Mouse (Mus musculus) lung, embryonic 16.5 days (tissue): Measurements from ENCODE around the gene Abcc4. TPM values are rescaled to one million over a fixed set of nuclear protein-coding genes. Genes with fewer than 3 reads are reported as not detected.

Experiments
- ATAC-seq: fragments of 200-750 bp; cut with Nextera tagmentation; 2 replicates; pipeline ENCODE4 v1.8.0; 2017; ENCODE audit warnings: low read depth, mild to moderate bottlenecking, moderate library complexity
- H3K27ac ChIP-seq: fragments of 300-500 bp; sonication (generic); 2 replicates; pipeline ENCODE4 v1.5.1; 2014; ENCODE audit warnings: mild to moderate bottlenecking, control low read depth, low read length
- H3K27me3 ChIP-seq: fragments of 300-500 bp; sonication (generic); 2 replicates; pipeline ENCODE4 v1.6.1; 2014; ENCODE audit warnings: low read depth, low read length, mixed read lengths; ENCODE audit not compliant: control insufficient read depth, insufficient read depth
- H3K36me3 ChIP-seq: fragments of 300-500 bp; sonication (generic); 2 replicates; pipeline ENCODE4 v1.6.1; 2014; ENCODE audit warnings: low read length; ENCODE audit not compliant: control insufficient read depth, insufficient read depth
- H3K4me1 ChIP-seq: fragments of 300-500 bp; sonication (generic); replicated peaks from 2 replicates; pipeline ENCODE4 v1.6.1; 2014; ENCODE audit warnings: low read length, mixed read lengths; ENCODE audit not compliant: control insufficient read depth, insufficient read depth
- H3K4me2 ChIP-seq: fragments of 300-500 bp; sonication (generic); 2 replicates; pipeline ENCODE4 v1.6.1; 2014; ENCODE audit warnings: low read depth, low read length, control low read depth
- H3K4me3 ChIP-seq: fragments of 300-500 bp; sonication (generic); 2 replicates; pipeline ENCODE4 v1.5.1; 2014; ENCODE audit warnings: mild to moderate bottlenecking, low read length, control low read depth
- H3K9ac ChIP-seq: fragments of 300-500 bp; sonication (generic); 2 replicates; pipeline ENCODE4 v1.6.1; 2014; ENCODE audit warnings: low read length, control low read depth
- H3K9me3 ChIP-seq: fragments of 300-500 bp; sonication (generic); 2 replicates; pipeline ENCODE4 v1.6.1; 2016; ENCODE audit warnings: low read length; ENCODE audit not compliant: control insufficient read depth
- WGBS: fragments of 180-500 bp; shearing (Covaris S2); extraction: QIAGEN DNeasy Blood & Tissue Kit; methylation state at CpG from one replicate; pipeline ENCODE4 v1.1.7; 2014; 5-methylcytosine and 5-hydroxymethylcytosine counted together
- polyA plus RNA-seq: library from polyadenylated mRNA; unstranded; fragments of >200 nt; fragmentation: Nextera tagmentation; extraction: Ambion mirVana; gene quantifications from 2 replicates; pipeline ENCODE4 v1.2.1, GENCODE M21; 2015

The Abcc4 gene
- polyA plus RNA-seq, 1 experiment from 2014 or later = 2.5 TPM

- WGBS = 97% methylated on average over 11 of the region's 11 CpGs
- H3K27me3 ChIP-seq = no peaks in the 10 kb centered on the region
Observed at GRCm38 (mm10) chr14:118610786-118611185, 95.2 kb downstream of the Abcc4 start.

GRCm38 (mm10) chr14:118608816-118609465, 97.1 kb downstream of the Abcc4 start:
- H3K9me3 ChIP-seq = no peaks in the 10 kb centered on the region
- H3K27ac ChIP-seq = no peak overlapping the region
- H3K9ac ChIP-seq = no peak overlapping the region
- no peaks in the 10 kb centered on the region for H3K27me3 ChIP-seq
- H3K4me2 ChIP-seq = no peak overlapping the region
- H3K4me3 ChIP-seq = no peak overlapping the region
- H3K4me1 ChIP-seq = no peaks in the 10 kb centered on the region; the same call in 1 of the 2 replicates
- WGBS = 54% methylated on average over 16 of the region's 16 CpGs
- H3K36me3 ChIP-seq = no peaks in the 10 kb centered on the region
- ATAC-seq = peak; percentile 42; the same call in 1 of the 2 replicates

More at GRCm38 (mm10) chr14:118610786-118611185, 95.2 kb downstream of the Abcc4 start:
- no peak overlapping the region for H3K4me2 ChIP-seq
- H3K9ac ChIP-seq = no peak overlapping the region
- H3K4me1 ChIP-seq = no peaks in the 10 kb centered on the region; the same call in 1 of the 2 replicates
- no peak overlapping the region for H3K27ac ChIP-seq
- no peak overlapping the region for H3K4me3 ChIP-seq
- H3K9me3 ChIP-seq = no peaks in the 10 kb centered on the region
- no peaks in the 10 kb centered on the region for H3K36me3 ChIP-seq
- no peak for ATAC-seq

- Histone ChIP-seq H3K9ac (no peak overlapping the region), H3K9me3 (no peaks in the 10 kb centered on the region), H3K4me3 (no peak overlapping the region), H3K36me3 (no peaks in the 10 kb centered on the region), H3K4me2 (no peak overlapping the region), H3K4me1 (no peaks in the 10 kb centered on the region; the same call in 1 of the 2 replicates), H3K27ac (no peak overlapping the region), H3K27me3 (no peaks in the 10 kb centered on the region)
- WGBS = 65% methylated on average over 7 of the region's 7 CpGs
- ATAC-seq = peak; percentile 62
Observed at GRCm38 (mm10) chr14:118608317-118608716, 97.7 kb downstream of the Abcc4 start.

- Histone ChIP-seq H3K9ac (no peak overlapping the region), H3K36me3 (no peaks in the 10 kb centered on the region), H3K4me3 (no peak overlapping the region), H3K4me2 (no peak overlapping the region), H3K27ac (no peak overlapping the region), H3K4me1 (no peaks in the 10 kb centered on the region; the same call in 1 of the 2 replicates), H3K27me3 (no peaks in the 10 kb centered on the region), H3K9me3 (no peaks in the 10 kb centered on the region)
- ATAC-seq = no peak
- 59% methylated on average over 9 of the region's 9 CpGs for WGBS
Observed at GRCm38 (mm10) chr14:118606476-118606875, 99.5 kb downstream of the Abcc4 start.

GRCm38 (mm10) chr14:118604903-118605302, 101.1 kb downstream of the Abcc4 start:
- no peaks in the 10 kb centered on the region for H3K9me3 ChIP-seq
- H3K4me1 ChIP-seq = no peaks in the 10 kb centered on the region; the same call in 1 of the 2 replicates
- no peak for ATAC-seq
- no peak overlapping the region for H3K4me3 ChIP-seq
- no peaks in the 10 kb centered on the region for H3K27me3 ChIP-seq
- H3K36me3 ChIP-seq = no peaks in the 10 kb centered on the region
- no peak overlapping the region for H3K9ac ChIP-seq
- no peak overlapping the region for H3K27ac ChIP-seq
- H3K4me2 ChIP-seq = no peak overlapping the region
- WGBS = 93% methylated on average over 2 of the region's 2 CpGs

GRCm38 (mm10) chr14:118602031-118602430, 104.0 kb downstream of the Abcc4 start:
- no peak overlapping the region for H3K4me3 ChIP-seq
- no peak overlapping the region for H3K9ac ChIP-seq
- H3K27me3 ChIP-seq = no peaks in the 10 kb centered on the region
- H3K4me2 ChIP-seq = no peak overlapping the region
- ATAC-seq = no peak
- WGBS = 63% methylated on average over 8 of the region's 8 CpGs
- no peaks in the 10 kb centered on the region for H3K36me3 ChIP-seq
- no peaks in the 10 kb centered on the region for H3K4me1 ChIP-seq
- H3K27ac ChIP-seq = no peak overlapping the region
- H3K9me3 ChIP-seq = no peaks in the 10 kb centered on the region

GRCm38 (mm10) chr14:118600746-118601145, 105.3 kb downstream of the Abcc4 start:
- Histone ChIP-seq H3K9me3 (no peaks in the 10 kb centered on the region), H3K4me3 (no peak overlapping the region), H3K4me1 (no peaks in the 10 kb centered on the region), H3K4me2 (no peak overlapping the region), H3K36me3 (no peaks in the 10 kb centered on the region), H3K27ac (no peak overlapping the region), H3K27me3 (no peaks in the 10 kb centered on the region), H3K9ac (no peak overlapping the region)
- WGBS = 62% methylated on average over 6 of the region's 6 CpGs
- ATAC-seq = no peak

GRCm38 (mm10) chr14:118598757-118599156, 107.3 kb downstream of the Abcc4 start:
- Histone ChIP-seq H3K4me1 (no peaks in the 10 kb centered on the region), H3K9ac (no peak overlapping the region), H3K9me3 (no peaks in the 10 kb centered on the region), H3K27me3 (no peaks in the 10 kb centered on the region), H3K4me3 (no peak overlapping the region), H3K4me2 (no peak overlapping the region), H3K36me3 (no peaks in the 10 kb centered on the region), H3K27ac (no peak overlapping the region)
- ATAC-seq = no peak
- 85% methylated on average over 3 of the region's 3 CpGs for WGBS

GRCm38 (mm10) chr14:118594463-118594862, 111.6 kb downstream of the Abcc4 start:
- Histone ChIP-seq H3K36me3 (no peaks in the 10 kb centered on the region), H3K27me3 (no peaks in the 10 kb centered on the region; the same call in none of the 2 replicates), H3K9me3 (no peaks in the 10 kb centered on the region), H3K9ac (no peak overlapping the region), H3K4me2 (peak overlapping the region; percentile 13), H3K4me3 (no peak overlapping the region), H3K4me1 (no peaks in the 10 kb centered on the region), H3K27ac (no peak overlapping the region)
- WGBS = 76% methylated on average over 13 of the region's 13 CpGs
- no peak for ATAC-seq
